Mouse (Mus musculus): ENCODE measurements around the gene Polr2h. TPM values are rescaled to one million over a fixed set of nuclear protein-coding genes. Genes with fewer than 3 reads are reported as not detected.

The Polr2h gene
- polyA plus RNA-seq, 1 experiment, result 60.5 TPM

DNA sequence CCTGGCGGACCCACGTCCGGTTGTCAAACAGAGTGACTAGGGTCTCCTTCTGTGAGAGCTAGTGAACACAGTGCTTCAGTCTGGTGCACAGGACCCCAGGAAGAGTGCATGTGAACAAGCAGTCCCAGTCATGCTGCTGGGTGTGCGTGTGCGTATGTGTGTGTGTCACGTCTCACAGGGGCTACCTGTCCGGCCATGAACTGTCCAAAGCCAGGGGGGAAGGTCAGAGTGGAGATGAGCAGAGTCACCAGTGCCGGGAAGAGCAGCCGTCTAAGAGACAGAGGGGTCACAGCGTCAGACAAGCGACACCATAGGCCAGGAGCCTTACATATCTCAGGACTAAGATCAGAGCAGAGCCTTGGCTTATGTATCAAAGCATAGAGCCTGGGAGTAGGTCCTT is 7.1 kb upstream of the Polr2h start:
- Histone ChIP-seq H3K4me2 (ENCODE audit: low read depth) (no peak overlapping the region), H3K36me3 (ENCODE audit: control insufficient read depth, insufficient read depth) (no peaks in the 10 kb centered on the region)

GRCm38 (mm10) chr16:20710810-20711209 is 6.7 kb upstream of the Polr2h start:
- H3ac ChIP-seq (ENCODE audit: control insufficient read depth, insufficient read length), result no peak overlapping the region
- no peak overlapping the region for H3K4me2 ChIP-seq (ENCODE audit: low read depth)
- H3K27me3 ChIP-seq (ENCODE audit: control insufficient read depth, insufficient read depth, insufficient read length), result no peaks in the 10 kb centered on the region
- no peak for TF ChIP-seq CEBPB (IDR thresholded peaks at IDR 0.05; ENCODE audit: insufficient read depth, poor library complexity, severe bottlenecking)
- TF ChIP-seq MYOG (IDR thresholded peaks at IDR 0.05; ENCODE audit: control insufficient read depth in 1 of 3, insufficient read depth in 1 of 3, insufficient read length in 2 of 3, low read depth in 2 of 3), result no peak
- no peak for TF ChIP-seq TCF12 (IDR thresholded peaks at IDR 0.05; ENCODE audit: insufficient read depth, poor library complexity, severe bottlenecking)
- TF ChIP-seq E2F4 (IDR thresholded peaks at IDR 0.05; ENCODE audit: insufficient read depth), result no peak
- no peak for TF ChIP-seq USF1 (IDR thresholded peaks at IDR 0.05; ENCODE audit: low read depth)
- TF ChIP-seq POLR2A (IDR thresholded peaks at IDR 0.05; ENCODE audit: insufficient read length, low read depth), result no peak
- TF ChIP-seq REST (IDR thresholded peaks at IDR 0.05; ENCODE audit: insufficient read depth, insufficient read length), result no peak
- no peak for TF ChIP-seq MYOD1 (IDR thresholded peaks at IDR 0.05; ENCODE audit: control insufficient read depth in 1 of 3, insufficient read length in 2 of 3, low read depth in 2 of 3)
- H3K79me2 ChIP-seq (ENCODE audit: control insufficient read depth, insufficient read depth), result no peaks in the 10 kb centered on the region
- no peak overlapping the region for H3K4me3 ChIP-seq
- H3K36me3 ChIP-seq (ENCODE audit: control insufficient read depth, insufficient read depth), result no peaks in the 10 kb centered on the region

More for the DNA sequence above, 7.1 kb upstream of the Polr2h start:
- Histone ChIP-seq H3K79me2 (ENCODE audit: control insufficient read depth, insufficient read depth) (no peaks in the 10 kb centered on the region), H3K27me3 (ENCODE audit: control insufficient read depth, insufficient read depth, insufficient read length) (no peaks in the 10 kb centered on the region), H3K4me3 (no peak overlapping the region), H3ac (ENCODE audit: control insufficient read depth, insufficient read length) (no peak overlapping the region)
- TF ChIP-seq MAX (IDR thresholded peaks at IDR 0.05; ENCODE audit: low read depth) (no peak), CEBPB (IDR thresholded peaks at IDR 0.05; ENCODE audit: insufficient read depth, poor library complexity, severe bottlenecking) (no peak), POLR2A (IDR thresholded peaks at IDR 0.05; ENCODE audit: insufficient read length, low read depth) (no peak), POLR2AphosphoS2 (IDR thresholded peaks at IDR 0.05; ENCODE audit: insufficient read length, low read depth) (no peak), MYOG (IDR thresholded peaks at IDR 0.05; ENCODE audit: control insufficient read depth in 1 of 3, insufficient read depth in 1 of 3, insufficient read length in 2 of 3, low read depth in 2 of 3) (no peak), E2F4 (IDR thresholded peaks at IDR 0.05; ENCODE audit: insufficient read depth) (no peak), MYOD1 (IDR thresholded peaks at IDR 0.05; ENCODE audit: control insufficient read depth in 1 of 3, insufficient read length in 2 of 3, low read depth in 2 of 3) (no peak), REST (IDR thresholded peaks at IDR 0.05; ENCODE audit: insufficient read depth, insufficient read length) (no peak), TCF3 (IDR thresholded peaks at IDR 0.05; ENCODE audit: insufficient read length, low read depth) (no peak), SRF (IDR thresholded peaks at IDR 0.05; ENCODE audit: control insufficient read depth, insufficient read length, low read depth) (no peak), TCF12 (IDR thresholded peaks at IDR 0.05; ENCODE audit: insufficient read depth, poor library complexity, severe bottlenecking) (no peak), USF1 (IDR thresholded peaks at IDR 0.05; ENCODE audit: low read depth) (no peak)

- no peak overlapping the region for H3K4me2 ChIP-seq (ENCODE audit: low read depth)
- no peak for TF ChIP-seq CEBPB (IDR thresholded peaks at IDR 0.05; ENCODE audit: insufficient read depth, poor library complexity, severe bottlenecking)
- no peak for TF ChIP-seq MYOG (IDR thresholded peaks at IDR 0.05; ENCODE audit: control insufficient read depth in 1 of 3, insufficient read depth in 1 of 3, insufficient read length in 2 of 3, low read depth in 2 of 3)
- no peak for TF ChIP-seq POLR2A (IDR thresholded peaks at IDR 0.05; ENCODE audit: insufficient read length, low read depth)
- no peak for TF ChIP-seq MAX (IDR thresholded peaks at IDR 0.05; ENCODE audit: low read depth)
- TF ChIP-seq SRF (IDR thresholded peaks at IDR 0.05; ENCODE audit: control insufficient read depth, insufficient read length, low read depth), result no peak
- no peak for TF ChIP-seq E2F4 (IDR thresholded peaks at IDR 0.05; ENCODE audit: insufficient read depth)
- no peak for TF ChIP-seq TCF12 (IDR thresholded peaks at IDR 0.05; ENCODE audit: insufficient read depth, poor library complexity, severe bottlenecking)
- TF ChIP-seq REST (IDR thresholded peaks at IDR 0.05; ENCODE audit: insufficient read depth, insufficient read length), result no peak
- no peak for TF ChIP-seq USF1 (IDR thresholded peaks at IDR 0.05; ENCODE audit: low read depth)
- TF ChIP-seq TCF3 (IDR thresholded peaks at IDR 0.05; ENCODE audit: insufficient read length, low read depth), result no peak
- no peak for TF ChIP-seq MYOD1 (IDR thresholded peaks at IDR 0.05; ENCODE audit: control insufficient read depth in 1 of 3, insufficient read length in 2 of 3, low read depth in 2 of 3)
- TF ChIP-seq POLR2AphosphoS2 (IDR thresholded peaks at IDR 0.05; ENCODE audit: insufficient read length, low read depth), result no peak
- H3K79me2 ChIP-seq (ENCODE audit: control insufficient read depth, insufficient read depth), result no peaks in the 10 kb centered on the region
- no peaks in the 10 kb centered on the region for H3K36me3 ChIP-seq (ENCODE audit: control insufficient read depth, insufficient read depth)
- H3K4me3 ChIP-seq, result no peak overlapping the region
- H3K27me3 ChIP-seq (ENCODE audit: control insufficient read depth, insufficient read depth, insufficient read length), result no peaks in the 10 kb centered on the region
- no peak overlapping the region for H3ac ChIP-seq (ENCODE audit: control insufficient read depth, insufficient read length)
Measured at GRCm38 (mm10) chr16:20712190-20712589, 5.3 kb upstream of the Polr2h start.

DNA sequence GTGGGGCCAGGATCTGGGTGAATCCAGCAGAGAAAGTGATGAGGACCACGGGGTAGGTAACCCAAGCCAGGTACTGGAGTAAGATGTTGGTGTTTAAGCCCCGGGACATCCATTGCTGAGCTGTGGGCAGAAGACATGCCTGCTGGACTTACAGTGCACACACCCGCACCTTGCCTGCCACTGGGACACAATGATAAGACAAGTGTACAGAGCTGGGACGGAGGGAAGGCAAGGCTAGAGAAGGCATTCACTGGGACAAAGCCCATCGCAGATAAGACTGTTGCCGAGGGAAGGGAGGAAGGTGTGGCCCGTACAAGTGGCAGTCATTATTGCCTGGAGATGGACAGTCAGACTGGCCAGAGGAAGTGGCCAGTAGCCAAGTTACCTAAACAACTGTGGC is 4.6 kb upstream of the Polr2h start:
- Histone ChIP-seq H3K36me3 (ENCODE audit: control insufficient read depth, insufficient read depth) (no peaks in the 10 kb centered on the region), H3K27me3 (ENCODE audit: control insufficient read depth, insufficient read depth, insufficient read length) (no peaks in the 10 kb centered on the region), H3K4me3 (no peak overlapping the region), H3ac (ENCODE audit: control insufficient read depth, insufficient read length) (no peak overlapping the region), H3K4me2 (ENCODE audit: low read depth) (no peak overlapping the region), H3K79me2 (ENCODE audit: control insufficient read depth, insufficient read depth) (no peaks in the 10 kb centered on the region)
- TF ChIP-seq POLR2AphosphoS2 (IDR thresholded peaks at IDR 0.05; ENCODE audit: insufficient read length, low read depth), result no peak
- no peak for TF ChIP-seq MYOG (IDR thresholded peaks at IDR 0.05; ENCODE audit: control insufficient read depth in 1 of 3, insufficient read depth in 1 of 3, insufficient read length in 2 of 3, low read depth in 2 of 3)
- TF ChIP-seq CEBPB (IDR thresholded peaks at IDR 0.05; ENCODE audit: insufficient read depth, poor library complexity, severe bottlenecking), result no peak
- no peak for TF ChIP-seq POLR2A (IDR thresholded peaks at IDR 0.05; ENCODE audit: insufficient read length, low read depth)
- TF ChIP-seq E2F4 (IDR thresholded peaks at IDR 0.05; ENCODE audit: insufficient read depth), result no peak
- TF ChIP-seq SRF (IDR thresholded peaks at IDR 0.05; ENCODE audit: control insufficient read depth, insufficient read length, low read depth), result no peak
- no peak for TF ChIP-seq MYOD1 (IDR thresholded peaks at IDR 0.05; ENCODE audit: control insufficient read depth in 1 of 3, insufficient read length in 2 of 3, low read depth in 2 of 3)
- no peak for TF ChIP-seq MAX (IDR thresholded peaks at IDR 0.05; ENCODE audit: low read depth)
- no peak for TF ChIP-seq TCF3 (IDR thresholded peaks at IDR 0.05; ENCODE audit: insufficient read length, low read depth)
- TF ChIP-seq USF1 (IDR thresholded peaks at IDR 0.05; ENCODE audit: low read depth), result no peak
- TF ChIP-seq REST (IDR thresholded peaks at IDR 0.05; ENCODE audit: insufficient read depth, insufficient read length), result no peak
- no peak for TF ChIP-seq TCF12 (IDR thresholded peaks at IDR 0.05; ENCODE audit: insufficient read depth, poor library complexity, severe bottlenecking)

Measured in myocyte (in vitro differentiated cells).